Mouse (Mus musculus) erythroblast, embryonic 14.5 days (primary cell): ENCODE measurements at regions not wholly inside any gene's neighbourhood (a gene's known extent, or its start where the extent isn't known, plus 50 kb on each side); places are given as distances from the start of the nearest gene placed in this dataset.

Experiments
- GATA1 ChIP-seq: IDR thresholded peaks from 2 replicates; pipeline ENCODE4 v1.6.1; 2012; ENCODE audit warnings: low read length, inconsistent platforms, mixed read lengths
- TAL1 ChIP-seq: IDR thresholded peaks from 3 replicates; pipeline ENCODE4 v1.6.1; 2012; ENCODE audit warnings: low read length, inconsistent platforms, mixed read lengths

- TF ChIP-seq GATA1 (no peak), TAL1 (no peak)
Observed at GRCm38 (mm10) chr10:66900781-66901180, 195.1 kb upstream of the Jmjd1c start.
